Mouse (Mus musculus) lung, adult 2 months (tissue): ENCODE results near the gene Ksr2.

Experiments used
- CTCF ChIP-seq: fragments of 200-500 bp; IDR thresholded peaks from 2 replicates; pipeline ENCODE4 v1.5.1; 2011; ENCODE audit warnings: mild to moderate bottlenecking, low read length, control low read depth; ENCODE audit not compliant: insufficient read depth
- POLR2A ChIP-seq: fragments of 200-500 bp; IDR thresholded peaks from 2 replicates; pipeline ENCODE4 v1.6.1; 2011; ENCODE audit warnings: low read depth, mild to moderate bottlenecking, control low read depth, low read length, borderline replicate concordance; ENCODE audit errors: extremely low read depth

DNA sequence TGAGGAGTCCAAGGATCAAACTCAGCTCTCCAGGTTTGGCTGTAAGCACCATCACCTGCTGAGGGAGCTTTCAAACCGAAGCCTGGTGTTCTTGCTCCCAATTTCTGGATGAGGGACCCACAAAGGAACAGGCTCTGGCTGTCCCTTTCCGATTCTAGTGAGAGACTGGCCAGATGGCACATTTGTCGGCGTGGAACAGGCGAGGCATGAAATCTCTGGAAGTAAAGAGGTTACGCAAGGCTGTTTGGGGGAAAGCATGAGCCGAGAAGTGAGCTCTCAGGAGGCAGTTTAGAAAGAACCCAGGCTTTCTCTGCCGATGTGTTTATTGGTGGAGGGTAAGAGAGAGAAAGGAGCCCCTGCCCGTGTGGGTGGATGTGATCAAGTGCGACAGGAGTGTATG is 109.2 kb downstream of the Ksr2 start:
- TF ChIP-seq POLR2A (no peak), CTCF (no peak)
